Mouse (Mus musculus) induced T-regulatory cell, adult 2 months (primary cell): ENCODE results near the gene Pcnx.

ENCODE experiments used
- DNase-seq: peaks from one replicate; pipeline ENCODE4 v3.0.0-alpha.2; 2012; ENCODE audit warnings: low read depth

The Pcnx gene

GRCm38 (mm10) chr12:81904456-81904855, 44.6 kb downstream of the Pcnx start:
- no peak for DNase-seq

GRCm38 (mm10) chr12:81905865-81906264, 46.0 kb downstream of the Pcnx start:
- DNase-seq = no peak

- no peak for DNase-seq
These were observed 48.0 kb downstream of the Pcnx start for GRCm38 (mm10) chr12:81907741-81908357.

GRCm38 (mm10) chr12:81910439-81910838, 50.6 kb downstream of the Pcnx start:
- DNase-seq = no peak

GRCm38 (mm10) chr12:81915176-81915950, 55.5 kb downstream of the Pcnx start:
- DNase-seq = peak; percentile 76

GRCm38 (mm10) chr12:81918346-81918745, 58.5 kb downstream of the Pcnx start:
- no peak for DNase-seq

- DNase-seq = no peak
These were observed 59.1 kb downstream of the Pcnx start for GRCm38 (mm10) chr12:81918886-81919285.

- DNase-seq = no peak
These were observed 60.2 kb downstream of the Pcnx start for GRCm38 (mm10) chr12:81920027-81920426.

GRCm38 (mm10) chr12:81920614-81921013, 60.8 kb downstream of the Pcnx start:
- no peak for DNase-seq

GRCm38 (mm10) chr12:81921785-81922184, 62.0 kb downstream of the Pcnx start:
- no peak for DNase-seq

- no peak for DNase-seq
These were observed 63.0 kb downstream of the Pcnx start for GRCm38 (mm10) chr12:81922838-81923237.

- DNase-seq = no peak
These were observed 67.3 kb downstream of the Pcnx start for GRCm38 (mm10) chr12:81927163-81927562.

GRCm38 (mm10) chr12:81927643-81928381, 68.0 kb downstream of the Pcnx start:
- no peak for DNase-seq

- DNase-seq = no peak
These were observed 68.6 kb downstream of the Pcnx start for GRCm38 (mm10) chr12:81928382-81928770.

- DNase-seq = no peak
These were observed 72.2 kb downstream of the Pcnx start for GRCm38 (mm10) chr12:81932015-81932414.

GRCm38 (mm10) chr12:81933430-81933829, 73.6 kb downstream of the Pcnx start:
- peak; percentile 50 for DNase-seq

GRCm38 (mm10) chr12:81934510-81934909, 74.7 kb downstream of the Pcnx start:
- no peak for DNase-seq

- no peak for DNase-seq
These were observed 76.2 kb downstream of the Pcnx start for GRCm38 (mm10) chr12:81936066-81936465.

- no peak for DNase-seq
These were observed 81.4 kb downstream of the Pcnx start for GRCm38 (mm10) chr12:81941191-81941590.

- no peak for DNase-seq
These were observed 83.7 kb downstream of the Pcnx start for GRCm38 (mm10) chr12:81943331-81944062.

- no peak for DNase-seq
These were observed 89.2 kb downstream of the Pcnx start for GRCm38 (mm10) chr12:81949026-81949425.

GRCm38 (mm10) chr12:81950016-81950415, 90.2 kb downstream of the Pcnx start:
- DNase-seq = no peak
